Mouse (Mus musculus): ENCODE data around the gene Whrn.

GRCm38 (mm10) chr4:63373404-63373803, 122.4 kb downstream of the Whrn start:
- no peak for TF ChIP-seq CTCF (IDR thresholded peaks at IDR 0.05; ENCODE audit: low read depth)
- no peak for TF ChIP-seq EP300 (IDR thresholded peaks at IDR 0.05; ENCODE audit: low read depth)
